Mouse (Mus musculus): ENCODE measurements at regions not wholly inside any gene's neighbourhood (a gene's known extent, or its start where the extent isn't known, plus 50 kb on each side); places are given as distances from the start of the nearest gene placed in this dataset.

DNA sequence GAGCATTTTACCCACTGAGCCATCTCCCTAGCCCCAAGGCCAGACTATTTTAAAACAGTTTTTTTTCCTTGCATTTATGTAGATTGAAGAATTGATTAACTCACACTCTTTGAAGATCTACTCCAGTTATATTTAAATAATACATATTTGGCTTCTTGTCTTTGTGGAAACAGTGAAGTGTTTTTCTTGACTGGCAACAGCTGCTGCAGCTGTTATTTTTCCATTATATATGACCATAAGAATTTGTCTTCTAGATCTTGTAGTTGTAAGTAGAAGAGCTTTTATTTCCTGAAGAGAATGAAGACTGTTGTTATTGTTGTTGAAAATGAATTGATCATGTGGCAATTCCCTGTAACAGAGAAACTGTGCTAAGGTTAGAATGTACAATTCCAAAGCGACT lies 109.4 kb upstream of the Prickle1 start:
- TF ChIP-seq EP300 (IDR thresholded peaks at IDR 0.05; ENCODE audit: low read depth): no peak
- no peak for TF ChIP-seq CTCF (IDR thresholded peaks at IDR 0.05; ENCODE audit: low read depth)
- ATAC-seq (ENCODE audit: insufficient read depth) (no peak), DNase-seq (ENCODE audit: low read depth in 3 of 3, low spot score in 3 of 3) (no peak)
- H3K36me3 ChIP-seq (replicated peaks; ENCODE audit: control insufficient read depth, insufficient read depth, low read depth): no peaks in the 10 kb centered on the region
- WGBS (ENCODE audit: insufficient replicate concordance): 44% methylated on average over 1 of the region's 1 CpGs
- H3K9me3 ChIP-seq (ENCODE audit: control insufficient read depth, low read length): no peaks in the 10 kb centered on the region
- H3K4me3 ChIP-seq (ENCODE audit: insufficient read depth in 1 of 2, low read depth in 2 of 2, low read length in 2 of 2): no peak overlapping the region
- no peak overlapping the region for H3K27ac ChIP-seq
- H3K9ac ChIP-seq (replicated peaks): no peak overlapping the region
- H3K4me1 ChIP-seq (replicated peaks; ENCODE audit: control insufficient read depth in 2 of 2, insufficient read depth in 2 of 2, low read length in 1 of 2): no peaks in the 10 kb centered on the region
- no peak overlapping the region for H3K4me2 ChIP-seq (ENCODE audit: low read depth)
- no peaks in the 10 kb centered on the region for H3K27me3 ChIP-seq (ENCODE audit: control insufficient read depth, insufficient read depth, low read length)

GRCm38 (mm10) chr15:93701017-93701416 lies 105.3 kb upstream of the Prickle1 start:
- no peaks in the 10 kb centered on the region; a peak in 1 of 4 replicates for H3K4me1 ChIP-seq (replicated peaks; ENCODE audit: control insufficient read depth in 2 of 2, insufficient read depth in 2 of 2, low read length in 1 of 2)
- WGBS (ENCODE audit: insufficient replicate concordance): 73% methylated on average over 10 of the region's 10 CpGs
- H3K27ac ChIP-seq: no peak overlapping the region
- no peak overlapping the region for H3K9ac ChIP-seq (replicated peaks)
- no peaks in the 10 kb centered on the region for H3K27me3 ChIP-seq (ENCODE audit: control insufficient read depth, insufficient read depth, low read length)
- H3K4me3 ChIP-seq (ENCODE audit: insufficient read depth in 1 of 2, low read depth in 2 of 2, low read length in 2 of 2): no peak overlapping the region
- no peaks in the 10 kb centered on the region for H3K36me3 ChIP-seq (replicated peaks; ENCODE audit: control insufficient read depth, insufficient read depth, low read depth)
- no peak for DNase-seq (ENCODE audit: low read depth in 3 of 3, low spot score in 3 of 3)
- no peak overlapping the region for H3K4me2 ChIP-seq (ENCODE audit: low read depth)
- no peak for ATAC-seq (ENCODE audit: insufficient read depth)
- no peaks in the 10 kb centered on the region for H3K9me3 ChIP-seq (ENCODE audit: control insufficient read depth, low read length)
- TF ChIP-seq EP300 (IDR thresholded peaks at IDR 0.05; ENCODE audit: low read depth): no peak
- TF ChIP-seq CTCF (IDR thresholded peaks at IDR 0.05; ENCODE audit: low read depth): no peak

DNA sequence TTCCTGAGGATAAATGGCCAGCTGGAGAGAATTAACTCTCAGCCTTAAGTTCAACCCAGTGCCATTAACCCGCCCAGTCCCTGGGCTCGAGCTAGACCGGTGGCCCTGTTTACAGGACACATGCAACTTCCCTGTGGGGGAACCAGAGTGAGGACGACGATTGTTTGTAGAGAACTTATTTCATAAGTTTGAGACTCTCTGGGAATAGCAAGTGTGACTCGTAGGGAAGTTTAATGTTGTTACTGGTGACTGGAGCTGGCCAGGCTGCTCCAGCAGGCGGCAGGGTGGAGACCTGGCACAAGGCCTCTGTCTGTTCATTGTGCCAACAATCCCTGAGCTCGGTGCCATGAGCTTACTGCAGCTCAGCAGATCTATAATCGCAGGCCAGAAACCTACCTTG lies 104.3 kb upstream of the Prickle1 start:
- DNase-seq (ENCODE audit: low read depth in 3 of 3, low spot score in 3 of 3) (no peak), ATAC-seq (ENCODE audit: insufficient read depth) (no peak)
- no peak overlapping the region for H3K27ac ChIP-seq
- H3K36me3 ChIP-seq (replicated peaks; ENCODE audit: control insufficient read depth, insufficient read depth, low read depth): no peaks in the 10 kb centered on the region
- no peak overlapping the region for H3K4me3 ChIP-seq (ENCODE audit: insufficient read depth in 1 of 2, low read depth in 2 of 2, low read length in 2 of 2)
- H3K9me3 ChIP-seq (ENCODE audit: control insufficient read depth, low read length): no peaks in the 10 kb centered on the region
- no peak overlapping the region for H3K9ac ChIP-seq (replicated peaks)
- TF ChIP-seq CTCF (IDR thresholded peaks at IDR 0.05; ENCODE audit: low read depth): no peak
- TF ChIP-seq EP300 (IDR thresholded peaks at IDR 0.05; ENCODE audit: low read depth): no peak
- no peaks in the 10 kb centered on the region for H3K27me3 ChIP-seq (ENCODE audit: control insufficient read depth, insufficient read depth, low read length)
- 57% methylated on average over 9 of the region's 9 CpGs for whole genome bisulfite sequencing (ENCODE audit: insufficient replicate concordance)
- no peak overlapping the region for H3K4me2 ChIP-seq (ENCODE audit: low read depth)
- no peaks in the 10 kb centered on the region; a peak in 1 of 4 replicates for H3K4me1 ChIP-seq (replicated peaks; ENCODE audit: control insufficient read depth in 2 of 2, insufficient read depth in 2 of 2, low read length in 1 of 2)

DNA sequence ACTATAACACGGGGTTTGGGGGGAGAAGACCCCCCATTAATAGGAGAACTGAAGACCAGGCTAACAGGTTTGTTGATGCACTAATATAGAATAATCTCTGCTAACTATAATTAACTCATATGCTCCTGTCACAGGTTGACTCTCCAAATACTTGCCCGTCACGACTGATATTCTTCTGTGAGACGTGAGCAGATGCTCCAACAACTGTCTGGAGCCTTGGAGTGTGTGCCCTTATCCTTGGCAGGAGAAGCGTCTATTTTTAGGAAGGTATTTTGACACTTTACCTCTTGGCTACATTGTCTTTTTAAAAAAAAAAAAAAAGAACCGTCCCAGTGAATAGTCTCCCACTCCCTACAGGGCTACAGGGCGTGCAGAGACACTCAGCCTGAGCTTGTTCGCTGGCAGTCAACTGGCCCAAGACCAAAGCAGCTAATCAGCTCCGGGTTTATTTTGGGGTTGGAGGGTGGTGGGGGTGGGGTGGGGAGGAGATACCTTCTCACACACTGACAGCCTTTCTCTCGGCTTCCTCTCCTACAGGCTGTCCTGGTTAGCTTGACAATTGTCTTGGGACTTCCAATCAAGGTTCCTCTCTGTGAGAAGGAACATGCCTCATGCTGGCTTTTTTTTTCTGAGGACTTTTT lies 102.6 kb upstream of the Prickle1 start:
- Histone ChIP-seq H3K36me3 (replicated peaks; ENCODE audit: control insufficient read depth, insufficient read depth, low read depth) (no peaks in the 10 kb centered on the region), H3K27me3 (ENCODE audit: control insufficient read depth, insufficient read depth, low read length) (no peaks in the 10 kb centered on the region), H3K9me3 (ENCODE audit: control insufficient read depth, low read length) (no peaks in the 10 kb centered on the region), H3K27ac (no peak overlapping the region), H3K4me3 (ENCODE audit: insufficient read depth in 1 of 2, low read depth in 2 of 2, low read length in 2 of 2) (no peak overlapping the region), H3K9ac (replicated peaks) (no peak overlapping the region), H3K4me2 (ENCODE audit: low read depth) (no peak overlapping the region), H3K4me1 (replicated peaks; ENCODE audit: control insufficient read depth in 2 of 2, insufficient read depth in 2 of 2, low read length in 1 of 2) (no peaks in the 10 kb centered on the region; a peak in 1 of 4 replicates)
- TF ChIP-seq CTCF (IDR thresholded peaks at IDR 0.05; ENCODE audit: low read depth): no peak
- TF ChIP-seq EP300 (IDR thresholded peaks at IDR 0.05; ENCODE audit: low read depth): no peak
- 27% methylated on average over 10 of the region's 10 CpGs for WGBS (ENCODE audit: insufficient replicate concordance)
- ATAC-seq (ENCODE audit: insufficient read depth) (no peak), DNase-seq (ENCODE audit: low read depth in 3 of 3, low spot score in 3 of 3) (no peak)

DNA sequence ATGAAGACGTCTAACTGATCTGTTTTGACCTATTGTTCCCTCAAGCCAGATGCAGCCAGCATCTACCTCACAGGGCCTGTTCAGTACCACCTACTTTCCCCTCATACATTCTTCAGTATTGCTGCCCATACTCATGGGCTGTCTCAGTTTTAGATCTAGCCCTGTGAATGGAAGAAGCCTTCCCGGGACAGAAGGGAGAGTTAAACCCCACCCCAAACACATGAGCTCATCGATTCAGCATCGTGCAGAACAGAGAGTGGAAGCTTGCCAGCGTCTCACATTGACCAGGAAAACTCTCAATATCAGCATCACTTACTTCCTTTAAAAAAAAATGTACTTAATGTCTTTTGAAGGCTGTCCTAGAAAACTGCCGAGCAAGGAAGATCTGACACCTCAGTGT lies 95.0 kb upstream of the Prickle1 start:
- H3K9me3 ChIP-seq (ENCODE audit: control insufficient read depth, low read length): no peaks in the 10 kb centered on the region
- no peak for TF ChIP-seq CTCF (IDR thresholded peaks at IDR 0.05; ENCODE audit: low read depth)
- no peak for TF ChIP-seq EP300 (IDR thresholded peaks at IDR 0.05; ENCODE audit: low read depth)
- H3K4me2 ChIP-seq (ENCODE audit: low read depth): no peak overlapping the region
- no peak overlapping the region for H3K27ac ChIP-seq
- 55% methylated on average over 6 of the region's 6 CpGs for WGBS (ENCODE audit: insufficient replicate concordance)
- H3K36me3 ChIP-seq (replicated peaks; ENCODE audit: control insufficient read depth, insufficient read depth, low read depth): no peaks in the 10 kb centered on the region
- no peak overlapping the region for H3K4me3 ChIP-seq (ENCODE audit: insufficient read depth in 1 of 2, low read depth in 2 of 2, low read length in 2 of 2)
- no peak for ATAC-seq (ENCODE audit: insufficient read depth)
- DNase-seq (ENCODE audit: low read depth in 3 of 3, low spot score in 3 of 3): no peak
- H3K27me3 ChIP-seq (ENCODE audit: control insufficient read depth, insufficient read depth, low read length): no peaks in the 10 kb centered on the region
- no peak overlapping the region for H3K9ac ChIP-seq (replicated peaks)
- no peaks in the 10 kb centered on the region for H3K4me1 ChIP-seq (replicated peaks; ENCODE audit: control insufficient read depth in 2 of 2, insufficient read depth in 2 of 2, low read length in 1 of 2)

Data from liver, embryonic 14.5 days (tissue).